Mouse (Mus musculus) neural tube, embryonic 13.5 days (tissue): ENCODE measurements around the gene Ranbp17. TPM values are rescaled to one million over a fixed set of nuclear protein-coding genes. Genes with fewer than 3 reads are reported as not detected.
A peak's percentile ranks its signal among the peaks of the same experiment; 100 is the strongest.
"Not testable (repeated sequence)": the region's sequence is repeated elsewhere in the genome, so short reads cannot be mapped to it uniquely, and the experiment has no call there.

ENCODE experiments used
- ATAC-seq: fragments of 200-750 bp; cut with Nextera tagmentation; 2 replicates; pipeline ENCODE4 v1.8.0; 2017; ENCODE audit warnings: low read depth, mild to moderate bottlenecking, moderate TSS enrichment, moderate library complexity
- H3K27ac ChIP-seq: fragments of 300-500 bp; sonication (generic); replicated peaks from 2 replicates; pipeline ENCODE4 v1.5.1; 2015; ENCODE audit warnings: moderate library complexity, mild to moderate bottlenecking, inconsistent platforms
- H3K27me3 ChIP-seq: fragments of 300-500 bp; sonication (generic); 2 replicates; pipeline ENCODE4 v1.6.1; 2015; ENCODE audit warnings: mild to moderate bottlenecking, inconsistent platforms
- H3K36me3 ChIP-seq: fragments of 300-500 bp; sonication (generic); 2 replicates; pipeline ENCODE4 v1.6.1; 2015; ENCODE audit warnings: mild to moderate bottlenecking, inconsistent platforms
- H3K4me1 ChIP-seq: fragments of 300-500 bp; sonication (generic); replicated peaks from 2 replicates; pipeline ENCODE4 v1.6.1; 2015; ENCODE audit warnings: inconsistent platforms
- H3K4me2 ChIP-seq: fragments of 300-500 bp; sonication (generic); 2 replicates; pipeline ENCODE4 v1.6.1; 2015; ENCODE audit warnings: inconsistent platforms, mild to moderate bottlenecking, moderate library complexity
- H3K4me3 ChIP-seq: fragments of 300-500 bp; sonication (generic); 2 replicates; pipeline ENCODE4 v1.5.1; 2015; ENCODE audit warnings: mild to moderate bottlenecking, inconsistent platforms
- H3K9ac ChIP-seq: fragments of 300-500 bp; sonication (generic); 2 replicates; pipeline ENCODE4 v1.6.1; 2015; ENCODE audit warnings: moderate library complexity, mild to moderate bottlenecking, inconsistent platforms
- H3K9me3 ChIP-seq: fragments of 300-500 bp; sonication (generic); 2 replicates; pipeline ENCODE4 v1.6.1; 2016; ENCODE audit warnings: inconsistent platforms
- WGBS: fragments of 180-500 bp; shearing (Covaris S2); methylation state at CpG from one replicate; pipeline ENCODE4 v1.1.7; 2015; 5-methylcytosine and 5-hydroxymethylcytosine counted together
- polyA plus RNA-seq: library from polyadenylated mRNA; unstranded; fragments of >200 nt; fragmentation: Nextera tagmentation; extraction: Ambion mirVana; gene quantifications from 2 replicates; pipeline ENCODE4 v1.2.1, GENCODE M21; 2015

The Ranbp17 gene
- polyA plus RNA-seq, 1 experiment from 2014 or later: 10.5 TPM

DNA sequence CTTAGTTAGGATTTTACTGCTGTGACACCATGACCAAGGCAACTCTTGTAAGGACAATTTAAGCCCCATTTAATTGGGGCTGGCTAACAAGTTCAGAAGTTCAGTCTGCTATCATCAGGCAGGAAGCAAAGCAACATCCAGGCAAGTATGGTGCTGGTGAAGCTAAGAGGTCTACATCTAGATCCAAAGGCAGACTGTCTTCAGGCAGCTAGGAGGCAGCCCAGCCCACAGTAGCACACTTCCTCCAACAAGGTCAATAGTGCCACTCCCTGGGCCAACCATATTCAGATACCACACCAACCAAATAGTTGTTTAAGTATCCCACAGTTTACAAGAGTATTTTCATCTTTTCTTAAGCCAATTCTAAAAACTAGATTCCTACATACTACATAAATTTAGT lies 4.1 kb downstream of the Ranbp17 start:
- no peak for ATAC-seq
- no peak overlapping the region for H3K4me3 ChIP-seq
- H3K4me1 ChIP-seq: peaks cover 13% of the 10 kb centered on the region
- no peak overlapping the region for H3K27ac ChIP-seq
- no peak overlapping the region for H3K9ac ChIP-seq
- no peaks in the 10 kb centered on the region for H3K9me3 ChIP-seq
- H3K36me3 ChIP-seq: no peaks in the 10 kb centered on the region
- H3K27me3 ChIP-seq: no peaks in the 10 kb centered on the region
- no peak overlapping the region for H3K4me2 ChIP-seq

DNA sequence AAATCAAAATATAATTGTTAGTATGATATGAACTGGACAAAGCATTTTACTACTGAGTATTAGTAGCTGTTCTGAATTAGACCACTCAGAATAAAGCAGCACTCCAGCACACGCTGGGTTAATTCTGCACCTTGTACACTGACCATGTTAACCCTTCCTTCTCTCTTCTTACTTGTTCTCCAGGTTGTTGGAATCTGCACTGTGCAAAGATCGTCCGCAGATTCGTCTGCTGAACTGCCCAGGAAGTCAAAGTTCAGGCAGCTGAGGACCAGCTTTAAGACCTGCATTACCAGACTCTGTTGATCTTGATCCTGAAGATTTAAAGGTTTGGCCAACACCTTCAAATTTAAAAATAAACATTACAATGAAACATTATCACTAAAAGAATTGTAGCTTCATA lies 27.8 kb downstream of the Ranbp17 start:
- peaks cover 20% of the 10 kb centered on the region; the same call in 1 of the 2 replicates for H3K36me3 ChIP-seq
- WGBS: 86% methylated on average over 4 of the region's 4 CpGs

DNA sequence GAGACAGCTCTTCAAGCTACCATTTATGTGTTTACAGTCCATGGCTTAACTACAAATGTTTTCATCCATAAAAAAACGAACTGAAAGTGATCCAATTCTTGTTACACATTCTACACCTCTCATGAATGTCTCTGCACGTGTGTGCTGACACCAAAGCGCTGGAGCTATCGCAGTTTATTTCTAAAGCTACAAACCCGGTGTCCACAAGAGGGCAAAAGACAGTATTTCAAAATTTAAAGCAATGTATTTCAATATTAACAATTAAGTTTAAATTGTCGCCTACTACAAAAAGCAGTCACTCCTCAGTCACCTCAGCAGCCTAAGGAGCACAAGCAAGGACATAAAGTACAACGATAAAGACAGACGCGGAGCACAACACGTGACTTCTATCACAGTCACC lies 33.1 kb downstream of the Ranbp17 start:
- no peak overlapping the region for H3K9ac ChIP-seq
- ATAC-seq: no peak
- H3K36me3 ChIP-seq: 0 out of 2 replicates have a peak, but pooled peaks cover 5% of the 10 kb centered on the region
- H3K4me2 ChIP-seq: no peak overlapping the region
- WGBS: 87% methylated on average over 10 of the region's 10 CpGs
- H3K27me3 ChIP-seq: no peaks in the 10 kb centered on the region
- no peak overlapping the region for H3K27ac ChIP-seq
- no peaks in the 10 kb centered on the region for H3K4me1 ChIP-seq
- H3K4me3 ChIP-seq: no peak overlapping the region
- no peaks in the 10 kb centered on the region for H3K9me3 ChIP-seq

More for the DNA sequence above, 27.8 kb downstream of the Ranbp17 start:
- Histone ChIP-seq H3K4me1 (no peaks in the 10 kb centered on the region), H3K27me3 (no peaks in the 10 kb centered on the region), H3K9me3 (no peaks in the 10 kb centered on the region), H3K4me3 (no peak overlapping the region), H3K27ac (no peak overlapping the region), H3K9ac (no peak overlapping the region), H3K4me2 (no peak overlapping the region)
- no peak for ATAC-seq

GRCm38 (mm10) chr11:33479209-33479608 lies 34.3 kb downstream of the Ranbp17 start:
- no peak for ATAC-seq
- H3K27ac ChIP-seq: no peak overlapping the region
- H3K36me3 ChIP-seq: peaks cover 10% of the 10 kb centered on the region; the same call in 1 of the 2 replicates

GRCm38 (mm10) chr11:33476634-33477033 lies 36.9 kb downstream of the Ranbp17 start:
- H3K4me1 ChIP-seq: no peaks in the 10 kb centered on the region
- ATAC-seq: no peak
- whole genome bisulfite sequencing: 95% methylated on average over 2 of the region's 2 CpGs
- no peak overlapping the region for H3K4me2 ChIP-seq
- H3K9me3 ChIP-seq: no peaks in the 10 kb centered on the region
- H3K27ac ChIP-seq: no peak overlapping the region
- no peaks in the 10 kb centered on the region for H3K27me3 ChIP-seq
- H3K4me3 ChIP-seq: no peak overlapping the region
- no peak overlapping the region for H3K9ac ChIP-seq
- H3K36me3 ChIP-seq: peaks cover 9% of the 10 kb centered on the region; the same call in 1 of the 2 replicates

More at GRCm38 (mm10) chr11:33479209-33479608, 34.3 kb downstream of the Ranbp17 start:
- Histone ChIP-seq H3K27me3 (no peaks in the 10 kb centered on the region), H3K4me1 (no peaks in the 10 kb centered on the region), H3K4me2 (no peak overlapping the region), H3K9me3 (no peaks in the 10 kb centered on the region), H3K4me3 (no peak overlapping the region), H3K9ac (no peak overlapping the region)
- 89% methylated on average over 4 of the region's 4 CpGs for WGBS

DNA sequence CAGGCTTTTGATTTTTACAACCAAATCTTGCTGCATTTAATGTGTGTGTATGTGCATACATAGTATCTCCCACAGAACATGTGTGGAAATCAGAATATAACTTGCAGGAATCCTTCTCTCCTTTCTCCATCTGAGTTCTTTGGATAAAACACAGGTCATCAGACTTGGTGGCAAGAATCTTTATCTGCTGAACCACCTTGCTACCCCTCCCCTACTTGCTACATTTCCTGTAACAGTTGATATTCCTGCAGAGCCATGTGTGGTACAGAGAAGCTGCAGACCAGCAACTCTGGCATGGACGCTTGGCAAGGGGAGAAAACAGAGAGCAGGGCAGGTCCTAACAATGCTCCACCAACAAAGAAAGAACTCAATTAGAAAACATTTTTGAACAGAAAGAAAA lies 52.4 kb downstream of the Ranbp17 start:
- Histone ChIP-seq H3K27ac (no peak overlapping the region), H3K4me1 (no peaks in the 10 kb centered on the region), H3K9ac (no peak overlapping the region), H3K4me2 (no peak overlapping the region), H3K36me3 (no peaks in the 10 kb centered on the region), H3K4me3 (no peak overlapping the region), H3K27me3 (no peaks in the 10 kb centered on the region), H3K9me3 (no peaks in the 10 kb centered on the region)
- ATAC-seq: no peak
- 88% methylated on average over 1 of the region's 1 CpGs for WGBS

DNA sequence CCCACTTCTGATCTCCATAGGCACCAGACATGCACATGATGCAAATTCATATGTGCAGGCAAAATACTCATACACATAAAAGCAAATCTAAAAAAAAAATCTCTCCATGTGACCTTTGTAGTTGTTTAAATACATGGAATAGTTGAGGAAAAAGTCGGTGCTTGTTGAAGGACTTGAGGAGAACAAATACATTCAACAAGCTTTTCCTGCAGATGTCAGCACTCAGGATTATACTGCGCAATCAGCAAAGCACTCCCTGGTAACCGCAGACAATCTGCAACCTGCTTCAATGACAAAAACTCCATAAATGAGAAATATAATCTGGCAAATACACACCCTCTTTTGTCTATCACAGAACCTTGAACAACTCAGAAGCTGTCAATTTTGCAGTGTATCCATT lies 59.5 kb downstream of the Ranbp17 start:
- no peak overlapping the region for H3K9ac ChIP-seq
- H3K27ac ChIP-seq: no peak overlapping the region
- H3K36me3 ChIP-seq: no peaks in the 10 kb centered on the region
- ATAC-seq: no peak
- 88% methylated on average over 3 of the region's 3 CpGs for WGBS
- no peaks in the 10 kb centered on the region for H3K4me1 ChIP-seq
- H3K27me3 ChIP-seq: no peaks in the 10 kb centered on the region
- H3K4me3 ChIP-seq: no peak overlapping the region
- no peaks in the 10 kb centered on the region for H3K9me3 ChIP-seq
- H3K4me2 ChIP-seq: no peak overlapping the region

GRCm38 (mm10) chr11:33433813-33434212 lies 79.7 kb downstream of the Ranbp17 start:
- Histone ChIP-seq H3K4me2 (no peak overlapping the region), H3K9ac (no peak overlapping the region), H3K27me3 (no peaks in the 10 kb centered on the region), H3K4me1 (no peaks in the 10 kb centered on the region), H3K27ac (no peak overlapping the region), H3K4me3 (no peak overlapping the region), H3K36me3 (no peaks in the 10 kb centered on the region), H3K9me3 (no peaks in the 10 kb centered on the region)
- 30% methylated on average over 5 of the region's 5 CpGs for WGBS
- no peak for ATAC-seq

DNA sequence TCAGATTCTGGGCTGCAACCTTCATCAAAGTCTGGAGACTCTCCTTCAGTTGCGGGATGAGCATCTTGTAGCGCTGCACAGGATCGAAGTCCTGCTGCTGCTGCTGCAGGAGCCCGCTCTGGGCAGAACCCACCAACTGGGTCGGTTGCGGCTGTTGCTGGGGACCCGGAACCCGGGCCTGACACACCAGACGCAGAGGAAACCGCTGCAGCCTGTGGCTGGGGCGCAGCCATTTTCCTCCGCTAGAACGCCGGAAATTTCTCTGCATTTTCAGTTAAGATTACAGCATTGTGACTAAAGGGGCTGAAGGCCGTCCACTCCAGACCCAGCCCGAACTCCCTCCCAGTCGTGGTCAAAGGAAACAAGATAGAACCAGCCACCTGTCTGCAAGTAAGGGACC lies 85.3 kb downstream of the Ranbp17 start:
- not testable (repeated sequence) for H3K4me1 ChIP-seq, H3K9ac ChIP-seq, H3K9me3 ChIP-seq, H3K36me3 ChIP-seq, ATAC-seq, H3K4me3 ChIP-seq, H3K27ac ChIP-seq, H3K4me2 ChIP-seq, H3K27me3 ChIP-seq
- WGBS: 94% methylated on average over 17 of the region's 17 CpGs

DNA sequence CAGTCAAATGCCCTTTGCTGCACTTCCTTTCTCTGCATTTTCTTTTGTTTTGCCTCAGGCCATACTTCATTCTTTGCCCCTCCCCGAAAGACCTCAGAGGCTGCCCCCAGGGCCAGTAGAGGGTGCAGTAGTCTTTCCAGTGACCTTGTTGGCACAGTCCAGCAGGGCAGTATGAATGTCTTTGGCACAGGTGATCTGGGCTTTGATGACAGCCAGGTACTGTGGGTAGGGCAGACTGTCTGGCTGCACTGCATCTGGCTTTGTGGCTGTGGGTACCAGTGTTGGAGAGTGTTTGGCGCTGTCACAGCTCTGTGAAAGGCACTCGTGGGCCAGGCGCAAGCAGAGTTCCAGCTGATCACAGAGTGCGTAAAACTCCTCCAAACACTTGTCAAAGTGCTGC lies 85.8 kb downstream of the Ranbp17 start:
- H3K9ac ChIP-seq, H3K4me1 ChIP-seq, H3K9me3 ChIP-seq, H3K36me3 ChIP-seq, H3K27ac ChIP-seq, H3K27me3 ChIP-seq, ATAC-seq, H3K4me3 ChIP-seq, H3K4me2 ChIP-seq: not testable (repeated sequence)
- WGBS: 82% methylated on average over 5 of the region's 5 CpGs

DNA sequence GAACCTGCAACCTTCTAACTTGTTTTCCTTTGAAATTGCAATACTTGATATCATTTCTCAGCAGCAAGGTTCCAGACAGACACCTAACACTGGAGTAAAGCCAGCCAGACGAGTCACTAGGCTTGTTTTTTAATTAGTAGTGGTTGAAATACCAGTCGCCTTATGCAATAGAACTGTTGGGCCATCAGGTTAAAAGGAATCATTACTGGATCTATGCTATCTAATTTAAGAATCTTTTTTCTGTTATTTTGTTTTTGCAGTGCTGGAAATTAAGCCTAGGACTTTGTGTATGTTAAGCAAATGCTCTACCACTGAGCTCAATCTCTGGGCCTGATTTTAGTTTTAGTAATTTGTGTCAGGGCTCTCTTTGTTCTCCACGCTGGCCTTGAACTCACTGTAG lies 91.3 kb downstream of the Ranbp17 start:
- no peaks in the 10 kb centered on the region for H3K9me3 ChIP-seq
- 78% methylated on average over 3 of the region's 3 CpGs for WGBS
- H3K27me3 ChIP-seq: no peaks in the 10 kb centered on the region
- no peak for ATAC-seq
- no peaks in the 10 kb centered on the region for H3K36me3 ChIP-seq
- H3K4me2 ChIP-seq: no peak overlapping the region
- no peaks in the 10 kb centered on the region for H3K4me1 ChIP-seq
- H3K27ac ChIP-seq: no peak overlapping the region
- H3K9ac ChIP-seq: no peak overlapping the region
- H3K4me3 ChIP-seq: no peak overlapping the region

DNA sequence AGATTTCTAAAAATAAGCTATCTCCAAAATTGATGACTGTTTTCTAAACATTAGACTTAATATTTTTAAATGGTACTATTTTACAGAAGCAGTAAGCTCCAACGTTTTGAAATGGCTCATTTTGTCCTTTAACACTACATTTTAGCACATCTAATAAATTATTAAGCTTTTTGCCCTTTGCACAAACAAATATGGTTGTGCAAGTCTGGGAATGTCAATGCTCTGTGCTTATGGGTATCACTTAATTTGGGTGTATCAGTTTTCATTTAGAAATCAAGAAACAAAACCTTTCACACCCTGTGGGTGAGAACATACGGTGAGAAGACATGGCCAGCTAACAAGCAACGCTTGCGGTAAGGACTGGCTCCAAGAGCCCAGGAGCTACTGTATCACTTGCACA lies 108.9 kb downstream of the Ranbp17 start:
- Histone ChIP-seq H3K9ac (no peak overlapping the region), H3K27me3 (no peaks in the 10 kb centered on the region), H3K4me3 (no peak overlapping the region), H3K4me2 (no peak overlapping the region), H3K27ac (no peak overlapping the region), H3K9me3 (no peaks in the 10 kb centered on the region), H3K4me1 (peaks cover 9% of the 10 kb centered on the region), H3K36me3 (no peaks in the 10 kb centered on the region)
- 85% methylated on average over 4 of the region's 4 CpGs for WGBS
- no peak for ATAC-seq

GRCm38 (mm10) chr11:33399346-33399745 lies 114.2 kb downstream of the Ranbp17 start:
- no peaks in the 10 kb centered on the region for H3K9me3 ChIP-seq
- H3K27me3 ChIP-seq: no peaks in the 10 kb centered on the region
- no peak overlapping the region for H3K4me2 ChIP-seq
- H3K9ac ChIP-seq: no peak overlapping the region
- H3K27ac ChIP-seq: peak overlapping the region; percentile 81
- peak; percentile 72 for ATAC-seq
- WGBS: 23% methylated on average over 1 of the region's 1 CpGs
- no peak overlapping the region for H3K4me3 ChIP-seq
- H3K36me3 ChIP-seq: no peaks in the 10 kb centered on the region
- H3K4me1 ChIP-seq: peaks cover 18% of the 10 kb centered on the region
